Mouse (Mus musculus) hindbrain, postnatal 0 days (tissue): ENCODE results near the gene Pparg. TPM values are rescaled to one million over a fixed set of nuclear protein-coding genes. Genes with fewer than 3 reads are reported as not detected.
A peak's percentile ranks its signal among the peaks of the same experiment; 100 is the strongest.

ENCODE experiments used
- ATAC-seq: fragments of 200-750 bp; cut with Nextera tagmentation; 2 replicates; pipeline ENCODE4 v1.8.0; 2017; ENCODE audit warnings: mild to moderate bottlenecking, moderate TSS enrichment, moderate library complexity
- DNase-seq: peaks from one replicate; pipeline ENCODE4 v3.0.0-alpha.2; 2015; ENCODE audit warnings: low spot score
- H3K27ac ChIP-seq: fragments of 300-500 bp; sonication (generic); 2 replicates; pipeline ENCODE4 v1.5.1; 2014; ENCODE audit warnings: mild to moderate bottlenecking
- H3K27me3 ChIP-seq: fragments of 300-500 bp; sonication (generic); 2 replicates; pipeline ENCODE4 v1.6.1; 2014; ENCODE audit warnings: low read length, mixed read lengths; ENCODE audit not compliant: insufficient read depth
- H3K36me3 ChIP-seq: fragments of 300-500 bp; sonication (generic); 2 replicates; pipeline ENCODE4 v1.6.1; 2014; ENCODE audit warnings: low read length, mixed read lengths; ENCODE audit not compliant: insufficient read depth
- H3K4me1 ChIP-seq: fragments of 300-500 bp; sonication (generic); 2 replicates; pipeline ENCODE4 v1.6.1; 2014; ENCODE audit warnings: antibody characterized with exemption, low read length, mixed read lengths; ENCODE audit not compliant: insufficient read depth
- H3K4me2 ChIP-seq: fragments of 300-500 bp; sonication (generic); 2 replicates; pipeline ENCODE4 v1.6.1; 2014; ENCODE audit warnings: low read depth, mild to moderate bottlenecking, low read length, moderate library complexity, mixed read lengths
- H3K4me3 ChIP-seq: fragments of 300-500 bp; sonication (generic); 2 replicates; pipeline ENCODE4 v1.5.1; 2014; ENCODE audit warnings: low read length
- H3K9ac ChIP-seq: fragments of 300-500 bp; sonication (generic); replicated peaks from 2 replicates; pipeline ENCODE4 v1.6.1; 2014; ENCODE audit warnings: mild to moderate bottlenecking, low read length, moderate library complexity, mixed read lengths
- H3K9me3 ChIP-seq: fragments of 300-500 bp; sonication (generic); 2 replicates; pipeline ENCODE4 v1.6.1; 2016; ENCODE audit warnings: low read length, mixed read lengths
- CTCF ChIP-seq: IDR thresholded peaks from 2 replicates; pipeline ENCODE4 v1.5.1; 2016; ENCODE audit warnings: antibody characterized with exemption, control low read depth, low read depth
- whole genome bisulfite sequencing: fragments of 180-500 bp; shearing (Covaris S2); extraction: QIAGEN DNeasy Blood & Tissue Kit; methylation state at CpG from one replicate; pipeline ENCODE4 v1.1.7; 2014; 5-methylcytosine and 5-hydroxymethylcytosine counted together
- polyA plus RNA-seq: library from polyadenylated mRNA; unstranded; fragments of >200 nt; fragmentation: Nextera tagmentation; extraction: Ambion mirVana; gene quantifications from 2 replicates; pipeline ENCODE4 v1.2.1, GENCODE M21; 2015
- total RNA-seq: library from RNA; depleted of rRNA; stranded (reverse); fragments of >200 nt; gene quantifications from 2 replicates; pipeline ENCODE4 v1.2.3, GENCODE M21; 2014

The Pparg gene
- total and polyA plus RNA-seq, 2 experiments from 2014 or later = 0.26 to 0.46 TPM

DNA sequence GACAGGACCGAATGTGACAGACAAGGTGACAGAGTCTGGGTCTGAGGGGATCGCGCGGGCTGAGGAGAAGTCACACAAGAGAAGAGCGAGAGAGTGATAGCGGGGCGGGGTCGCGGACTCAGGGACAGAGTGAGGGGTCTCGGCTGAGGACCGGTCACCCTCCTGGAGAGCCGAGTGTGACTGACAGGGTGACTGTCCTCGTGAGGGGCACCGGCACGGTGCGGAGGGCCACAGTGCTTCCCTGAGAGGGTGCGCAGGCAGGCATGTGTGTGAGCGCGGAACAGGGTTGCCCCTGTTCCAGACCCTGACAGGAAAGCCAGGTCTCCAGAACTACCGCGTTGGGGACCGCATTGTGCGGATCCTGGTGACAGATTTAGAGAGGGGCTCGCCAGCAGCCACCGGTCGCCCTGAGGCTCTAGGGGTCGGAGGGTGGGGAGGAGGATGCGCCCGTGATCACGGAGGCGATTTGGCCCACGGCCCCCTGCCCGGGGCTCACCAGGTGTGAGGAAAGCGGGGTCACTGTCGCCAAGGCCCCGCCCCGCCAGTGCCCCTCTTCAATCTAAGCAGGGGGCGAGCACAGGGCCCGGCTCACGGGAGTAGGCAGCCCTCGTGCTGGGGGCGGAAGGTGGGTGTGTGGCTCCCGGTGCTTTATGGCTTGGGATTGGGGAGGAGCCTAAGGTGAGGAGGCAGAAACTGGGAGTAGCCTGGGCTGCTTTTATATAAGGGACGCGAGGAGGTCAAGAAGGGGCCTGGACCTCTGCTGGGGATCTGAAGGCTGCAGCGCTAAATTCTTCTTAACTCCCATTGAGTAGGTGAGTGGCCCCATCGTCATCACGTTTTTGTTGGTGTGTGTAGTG is 1.1 kb downstream of the Pparg start:
- no peaks in the 10 kb centered on the region for H3K36me3 ChIP-seq
- no peak overlapping the region for H3K27ac ChIP-seq
- peak overlapping the region; percentile 42 for H3K9ac ChIP-seq
- no peaks in the 10 kb centered on the region for H3K4me1 ChIP-seq
- WGBS = 2% methylated on average over 48 of the region's 48 CpGs
- DNase-seq (peak; percentile 4), ATAC-seq (peak; percentile 74)
- peak overlapping the region; percentile 98 for H3K4me2 ChIP-seq
- 0 out of 2 replicates have a peak, but pooled peaks cover 5% of the 10 kb centered on the region for H3K27me3 ChIP-seq
- 0 out of 2 replicates have a peak, but pooled peaks cover 4% of the 10 kb centered on the region for H3K9me3 ChIP-seq
- peak overlapping the region; percentile 59 for H3K4me3 ChIP-seq
- TF ChIP-seq CTCF = no peak

GRCm38 (mm10) chr6:115366869-115367610 is 6.3 kb downstream of the Pparg start:
- DNase-seq = no peak
- Histone ChIP-seq H3K27me3 (0 out of 2 replicates have a peak, but pooled peaks cover under 1% of the 10 kb centered on the region), H3K9ac (no peak overlapping the region), H3K4me1 (no peaks in the 10 kb centered on the region), H3K4me3 (no peak overlapping the region), H3K9me3 (no peaks in the 10 kb centered on the region), H3K27ac (no peak overlapping the region), H3K36me3 (no peaks in the 10 kb centered on the region), H3K4me2 (no peak overlapping the region)
- WGBS = 88% methylated on average over 3 of the region's 3 CpGs
- no peak for ATAC-seq
- no peak for TF ChIP-seq CTCF

DNA sequence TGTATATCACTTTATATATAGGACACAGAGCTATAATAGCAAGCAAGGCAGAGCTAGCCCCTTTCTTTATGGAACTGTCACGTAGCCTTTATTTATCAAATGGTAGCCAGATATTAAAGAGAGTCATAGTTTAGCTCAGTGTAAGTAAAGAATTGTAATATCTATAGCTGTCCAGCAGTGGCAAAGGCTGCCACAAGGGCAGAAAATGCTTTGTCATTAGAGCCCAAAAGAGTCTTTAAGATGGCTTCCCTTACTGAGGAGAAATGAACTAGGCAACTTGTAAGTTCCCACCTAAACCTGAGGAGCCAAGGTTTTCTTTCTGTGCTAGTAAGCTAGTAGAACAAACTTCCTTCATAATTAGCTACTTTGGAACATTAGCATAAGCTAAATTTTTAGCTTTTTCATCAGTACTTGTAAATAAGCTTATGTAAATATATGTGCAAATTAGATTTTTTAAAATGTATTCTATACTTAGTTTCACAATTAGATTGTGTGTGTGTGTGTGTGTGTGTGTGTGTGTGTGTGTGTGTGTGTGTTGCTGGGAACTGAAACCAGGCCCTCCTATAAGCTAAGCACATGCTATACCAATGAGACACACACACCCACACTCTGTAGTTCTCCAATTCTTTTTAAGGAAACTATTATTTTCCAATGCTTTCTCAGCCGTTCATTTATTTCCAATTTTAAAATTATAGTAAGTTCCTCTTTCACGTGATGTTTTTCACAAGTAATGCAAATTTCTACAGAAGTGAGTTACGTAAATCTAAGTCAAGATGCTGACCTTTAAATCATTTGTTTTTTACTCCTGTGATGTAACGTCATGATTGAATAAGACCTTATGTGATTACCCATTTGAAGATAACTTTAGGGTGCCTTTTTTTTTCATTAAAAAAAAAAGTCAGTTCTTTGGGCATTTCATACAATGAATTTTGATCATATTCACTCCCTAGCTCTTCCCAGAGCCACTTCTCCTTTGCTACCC is 14.4 kb downstream of the Pparg start:
- WGBS = 91% methylated on average over 5 of the region's 5 CpGs
- H3K27me3 ChIP-seq = no peaks in the 10 kb centered on the region
- no peak overlapping the region for H3K4me3 ChIP-seq
- no peaks in the 10 kb centered on the region for H3K4me1 ChIP-seq
- no peak overlapping the region for H3K4me2 ChIP-seq
- H3K9me3 ChIP-seq = no peaks in the 10 kb centered on the region
- no peaks in the 10 kb centered on the region for H3K36me3 ChIP-seq
- no peak for TF ChIP-seq CTCF
- DNase-seq = no peak
- H3K9ac ChIP-seq = no peak overlapping the region
- ATAC-seq = no peak
- H3K27ac ChIP-seq = no peak overlapping the region

DNA sequence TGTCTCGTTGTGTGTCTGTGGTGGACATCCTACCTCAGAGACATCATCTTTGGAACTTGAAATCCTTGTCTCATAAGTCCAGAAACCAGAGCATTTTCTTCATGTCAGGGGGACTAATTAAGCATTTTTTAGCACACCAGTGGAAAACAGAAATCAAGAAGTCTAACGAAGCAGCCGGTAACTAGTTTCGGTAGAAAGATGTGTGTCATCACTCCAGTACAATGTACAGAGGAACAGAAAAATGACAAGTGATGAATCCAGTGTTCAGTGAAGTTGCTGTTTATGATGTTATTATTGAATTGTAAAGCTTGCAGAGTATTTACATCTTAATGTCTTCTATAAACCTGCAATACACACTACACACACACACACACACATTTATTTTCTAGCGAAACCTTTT is 19.8 kb downstream of the Pparg start:
- WGBS = 89% methylated on average over 5 of the region's 5 CpGs
- no peak overlapping the region for H3K9ac ChIP-seq

GRCm38 (mm10) chr6:115382712-115383111 is 22.0 kb downstream of the Pparg start:
- no peak overlapping the region for H3K4me2 ChIP-seq
- 76% methylated on average over 5 of the region's 5 CpGs for WGBS
- no peak for DNase-seq
- H3K9ac ChIP-seq = no peak overlapping the region
- H3K36me3 ChIP-seq = no peaks in the 10 kb centered on the region
- H3K4me1 ChIP-seq = no peaks in the 10 kb centered on the region
- no peak for ATAC-seq
- no peak for TF ChIP-seq CTCF
- no peak overlapping the region for H3K27ac ChIP-seq
- H3K27me3 ChIP-seq = no peaks in the 10 kb centered on the region
- H3K4me3 ChIP-seq = no peak overlapping the region
- no peaks in the 10 kb centered on the region for H3K9me3 ChIP-seq

More for the DNA sequence above, 19.8 kb downstream of the Pparg start:
- Histone ChIP-seq H3K4me3 (no peak overlapping the region), H3K36me3 (no peaks in the 10 kb centered on the region), H3K4me2 (no peak overlapping the region), H3K27ac (no peak overlapping the region), H3K27me3 (no peaks in the 10 kb centered on the region), H3K9me3 (no peaks in the 10 kb centered on the region), H3K4me1 (no peaks in the 10 kb centered on the region)
- ATAC-seq (no peak), DNase-seq (no peak)
- TF ChIP-seq CTCF = no peak

GRCm38 (mm10) chr6:115389945-115390540 is 29.3 kb downstream of the Pparg start:
- Histone ChIP-seq H3K36me3 (no peaks in the 10 kb centered on the region), H3K27ac (no peak overlapping the region), H3K4me1 (no peaks in the 10 kb centered on the region), H3K4me2 (no peak overlapping the region), H3K9me3 (no peaks in the 10 kb centered on the region), H3K27me3 (no peaks in the 10 kb centered on the region), H3K9ac (no peak overlapping the region), H3K4me3 (no peak overlapping the region)
- TF ChIP-seq CTCF = no peak
- DNase-seq (no peak), ATAC-seq (no peak)
- WGBS = 65% methylated on average over 4 of the region's 4 CpGs
